ENCODE assay signal across 19 mouse cellular contexts in the genomic region with DNA sequence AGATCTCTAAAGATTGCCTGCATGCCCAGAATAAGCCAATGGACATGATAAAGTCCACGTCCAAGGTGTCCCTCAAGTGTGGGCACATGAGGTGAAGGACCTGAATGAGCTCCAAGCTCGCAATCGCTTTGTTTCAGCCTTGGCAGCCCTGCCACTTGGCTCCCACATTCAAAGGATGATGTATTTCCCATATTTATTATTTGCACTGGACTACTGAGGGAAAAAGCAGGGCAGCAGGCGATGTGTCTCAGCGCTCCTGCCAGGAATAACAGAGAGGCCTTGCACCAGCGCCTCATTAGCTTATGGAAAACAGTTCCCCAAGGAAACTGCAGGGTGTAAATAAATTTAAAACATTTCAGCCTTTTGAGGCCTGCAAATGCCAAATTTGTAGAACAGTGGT.
DNase-seq lines count a peak whose midpoint lies in the region; ATAC-seq lines count a peak whose summit lies in the region.
"Had no signal": no experiment of that assay in that cellular context is flagged by ENCODE, and none has a peak within 500 bp of the region (broad histone marks: within the 10 kb centered on the region; RNA-seq: fewer than 3 reads in every experiment).

No protein-coding gene starts in this region.

- ATAC-seq in hindbrain, embryonic 14.5 days (ENCODE audit: low FRiP score) = 0 out of 2 replicates have a peak, but pooled peaks have one; percentile 21
- no peak for ATAC-seq in hindbrain, embryonic 11.5 days (ENCODE audit: low FRiP score)
- ATAC-seq: Patski had no signal

- WGBS in hindbrain, embryonic 14.5 days = 69% methylated on average over 6 of the region's 6 CpGs
- WGBS in hindbrain, embryonic 11.5 days = 90% methylated on average over 6 of the region's 6 CpGs

- H3K36me3 ChIP-seq in hindbrain, embryonic 14.5 days (replicated peaks; ENCODE audit: control insufficient read depth, insufficient read depth) = no peaks in the 10 kb centered on the region
- no peaks in the 10 kb centered on the region for H3K36me3 ChIP-seq in hindbrain, embryonic 11.5 days (ENCODE audit: control insufficient read depth, insufficient read depth, low read length)
- H3K36me3 ChIP-seq: liver, embryonic 13.5 days; midbrain, embryonic 12.5 days; neural tube, embryonic 12.5 days had no signal

- DNase-seq in hindbrain, embryonic 14.5 days (ENCODE audit: low spot score) = peak; percentile 25
- DNase-seq in hindbrain, embryonic 11.5 days (ENCODE audit: low spot score) = no peak
- DNase-seq in adrenal gland, postnatal 10 days = peak; percentile 20
- peak; percentile 3 for DNase-seq in adrenal gland, postnatal 25 days
- DNase-seq in cerebellum, postnatal 25 days = peak; percentile 70 to 76
- no peak for DNase-seq in gastrocnemius, postnatal 25 days
- DNase-seq in layer of hippocampus, postnatal 25 days (ENCODE audit: extremely low spot score in 1 of 2, low spot score in 1 of 2) = no peak
- DNase-seq: gastrocnemius, adult 2 months; kidney, adult 8-10 months; liver, embryonic 13.5 days; lung, postnatal 14 days; right cerebral cortex, postnatal 14 days; thymus, postnatal 25 days had no signal

- H3K9ac ChIP-seq in hindbrain, embryonic 14.5 days = no peak overlapping the region
- no peak overlapping the region for H3K9ac ChIP-seq in hindbrain, embryonic 11.5 days (ENCODE audit: low read depth, low read length)
- H3K9ac ChIP-seq: liver, embryonic 13.5 days; midbrain, embryonic 12.5 days; neural tube, embryonic 12.5 days had no signal

- H3K4me1 ChIP-seq in hindbrain, embryonic 14.5 days (replicated peaks; ENCODE audit: control insufficient read depth, insufficient read depth, low read length) = no peaks in the 10 kb centered on the region
- H3K4me1 ChIP-seq in hindbrain, embryonic 11.5 days (replicated peaks; ENCODE audit: control insufficient read depth, insufficient read depth, low read length) = no peaks in the 10 kb centered on the region
- H3K4me1 ChIP-seq: liver, embryonic 13.5 days; midbrain, embryonic 12.5 days; neural tube, embryonic 12.5 days had no signal

- H3K27ac ChIP-seq in hindbrain, embryonic 14.5 days = no peak overlapping the region
- no peak overlapping the region for H3K27ac ChIP-seq in hindbrain, embryonic 11.5 days (ENCODE audit: low read depth, low read length)
- H3K27ac ChIP-seq: gastrocnemius, adult 2 months; left cerebral cortex, adult 2 months; liver, embryonic 13.5 days; midbrain, embryonic 12.5 days; neural tube, embryonic 12.5 days had no signal

- no peaks in the 10 kb centered on the region for H3K27me3 ChIP-seq in hindbrain, embryonic 14.5 days (ENCODE audit: control insufficient read depth, insufficient read depth, low read length)
- H3K27me3 ChIP-seq in hindbrain, embryonic 11.5 days (ENCODE audit: control insufficient read depth, insufficient read depth, low read length) = no peaks in the 10 kb centered on the region
- H3K27me3 ChIP-seq: CH12.LX; liver, embryonic 13.5 days; midbrain, embryonic 12.5 days; neural tube, embryonic 12.5 days; Patski had no signal

- H3K9me3 ChIP-seq in hindbrain, embryonic 14.5 days (ENCODE audit: control insufficient read depth, low read length) = no peaks in the 10 kb centered on the region
- H3K9me3 ChIP-seq in hindbrain, embryonic 11.5 days (ENCODE audit: control insufficient read depth, low read length) = no peaks in the 10 kb centered on the region
- H3K9me3 ChIP-seq: liver, embryonic 13.5 days; midbrain, embryonic 12.5 days; neural tube, embryonic 12.5 days had no signal

- H3K4me2 ChIP-seq in hindbrain, embryonic 14.5 days (replicated peaks) = no peak overlapping the region
- H3K4me2 ChIP-seq in hindbrain, embryonic 11.5 days (replicated peaks; ENCODE audit: low read depth, low read length) = no peak overlapping the region
- H3K4me2 ChIP-seq: liver, embryonic 13.5 days; midbrain, embryonic 12.5 days; neural tube, embryonic 12.5 days had no signal

- H3K4me3 ChIP-seq in hindbrain, embryonic 14.5 days (replicated peaks; ENCODE audit: low read length) = no peak overlapping the region
- H3K4me3 ChIP-seq in hindbrain, embryonic 11.5 days (ENCODE audit: low read depth, low read length) = no peak overlapping the region
- H3K4me3 ChIP-seq: erythroblast, embryonic 14.5 days; gastrocnemius, adult 2 months; left cerebral cortex, adult 2 months; liver, embryonic 13.5 days; midbrain, embryonic 12.5 days; neural tube, embryonic 12.5 days had no signal

Comparison
In these comparisons a context has a peak if more than half of its experiments do, and no peak if none do; other contexts are left out.
1. DNase-seq: peak in hindbrain, embryonic 14.5 days (single experiment), adrenal gland, postnatal 10 days (single experiment), adrenal gland, postnatal 25 days (single experiment) and cerebellum, postnatal 25 days (2 of 2); none in hindbrain, embryonic 11.5 days (single experiment), gastrocnemius, postnatal 25 days (single experiment) and layer of hippocampus, postnatal 25 days (0 of 2).